8 mouse cellular contexts compared by ENCODE assay signal in genomic region chr19:6531011-6531631, GRCm38 (mm10). TPM values are rescaled to one million over a fixed set of nuclear protein-coding genes. Genes with fewer than 3 reads are reported as not detected.
DNase-seq lines count a peak whose midpoint lies in the region; TF ChIP-seq lines count a peak whose summit lies in the region.

No protein-coding gene starts in this region.

- H3K27me3 ChIP-seq in heart, adult 2 months (ENCODE audit: control insufficient read depth, insufficient read depth, low read length) = peaks cover 3% of the 10 kb centered on the region

- 0 out of 2 replicates have a peak, but pooled peaks cover 1% of the 10 kb centered on the region for H3K4me1 ChIP-seq in heart, adult 2 months (ENCODE audit: control insufficient read depth, insufficient read depth, low read length)

- DNase-seq in gastrocnemius, adult 18-20 months (ENCODE audit: low spot score) = peak; percentile 15
- DNase-seq in gastrocnemius, postnatal 36 days = no peak
- DNase-seq in adrenal gland, postnatal 25 days = peak; percentile 63
- DNase-seq in heart, adult 2 months = peak; percentile 62 to 71
- peak; percentile 31 for DNase-seq in kidney, adult 9 months
- DNase-seq in lung, postnatal 36 days = peak; percentile 34
- DNase-seq in testis, postnatal 14 days (ENCODE audit: low spot score) = peak; percentile 37
- DNase-seq in left cerebral cortex, postnatal 25 days (ENCODE audit: low spot score in 2 of 2) = no peak

- TF ChIP-seq EP300 in heart, adult 2 months (IDR thresholded peaks at IDR 0.05; ENCODE audit: insufficient read depth, low read depth, low read length) = no peak

- H3K27ac ChIP-seq in heart, adult 2 months = peak overlapping the region; percentile 58

- WGBS in heart, adult 2 months = 2% methylated on average over 56 of the region's 56 CpGs

- peak overlapping the region; percentile 48 for H3K4me3 ChIP-seq in heart, adult 2 months

- H3K36me3 ChIP-seq in heart, adult 2 months (ENCODE audit: control insufficient read depth, insufficient read depth, low read length) = no peaks in the 10 kb centered on the region

- peak; percentile 52 for TF ChIP-seq POLR2A in heart, adult 2 months (IDR thresholded peaks at IDR 0.05; ENCODE audit: insufficient read depth, low read depth, low read length)

- H3K9ac ChIP-seq in heart, adult 2 months (ENCODE audit: low read depth, low read length) = peak overlapping the region; percentile 76

- intact Hi-C loops in gastrocnemius, postnatal 36 days (cut with DNase I) = no loop called here
- intact Hi-C loops in heart, adult 2 months (cut with DNase I) = no loop called here
- intact Hi-C loops in left cerebral cortex, postnatal 25 days (cut with DNase I) = loop anchor here (5.0 kb wide), 1 partner anchor 34 kb away; no protein-coding TSS in a partner anchor

- H3K79me2 ChIP-seq in heart, adult 2 months (replicated peaks; ENCODE audit: control insufficient read depth, insufficient read depth, low read length) = no peaks in the 10 kb centered on the region

- TF ChIP-seq CTCF in heart, adult 2 months (IDR thresholded peaks at IDR 0.05) = no peak

RNA-seq across cellular contexts. Expression of gene Slc22a12, which starts 11.7 kb away (rescaled TPM):
- under 1 TPM in 1 of 2 experiments, not detected in 1; 0.11 TPM for total RNA-seq in gastrocnemius, adult 18-20 months (2021)
- not detected for total RNA-seq in gastrocnemius, postnatal 36 days (2021)
- not detected in 2 replicates for total RNA-seq in adrenal gland, postnatal 25 days (2021)
- not detected for total RNA-seq in heart, adult 2 months (2021)
- not detected in 2 replicates for polyA plus RNA-seq in heart, adult 2 months (2012; rRNA removed)
- under 1 TPM; 0.18 to 0.21 TPM for total RNA-seq in left cerebral cortex, postnatal 25 days (2021)

Comparison
In these comparisons a context has a peak if more than half of its experiments do, and no peak if none do; other contexts are left out.
1. DNase-seq: peak in gastrocnemius, adult 18-20 months (single experiment), adrenal gland, postnatal 25 days (single experiment), heart, adult 2 months (2 of 2), kidney, adult 9 months (single experiment), lung, postnatal 36 days (single experiment) and testis, postnatal 14 days (single experiment); none in gastrocnemius, postnatal 36 days (0 of 2) and left cerebral cortex, postnatal 25 days (0 of 2).